Mouse (Mus musculus) lung, postnatal 0 days (tissue): ENCODE results near the gene Dcakd.

Experiments used
- CTCF ChIP-seq: IDR thresholded peaks from 2 replicates; pipeline ENCODE4 v1.5.1; 2016; ENCODE audit warnings: antibody characterized with exemption, mild to moderate bottlenecking
- EP300 ChIP-seq: IDR thresholded peaks from 2 replicates; pipeline ENCODE4 v1.6.1; 2016; ENCODE audit warnings: antibody characterized with exemption, mild to moderate bottlenecking, control low read depth

DNA sequence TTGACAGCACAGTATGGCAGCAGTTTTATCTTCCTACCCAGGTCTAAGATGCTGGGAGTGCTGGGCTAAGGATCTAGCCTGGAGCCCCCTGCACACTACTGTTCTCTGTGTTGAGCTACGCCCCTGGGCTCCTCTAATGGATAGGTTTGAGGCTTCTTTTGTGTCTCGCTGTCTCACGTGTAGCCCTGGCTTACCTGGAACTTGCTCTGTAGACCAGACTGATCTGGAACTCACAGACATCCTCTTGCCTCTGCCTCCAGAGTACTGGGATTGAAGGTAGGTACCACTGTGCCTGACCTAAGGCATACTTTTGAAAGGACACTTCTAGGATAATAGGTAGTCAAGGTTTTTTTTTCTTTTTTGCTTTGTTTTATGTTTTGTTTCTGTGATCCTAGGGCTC, 15.8 kb upstream of the Dcakd start:
- no peak for TF ChIP-seq CTCF
- TF ChIP-seq EP300, result no peak
